Mouse (Mus musculus): Measurements from ENCODE around the gene Cdkn1a. TPM values are rescaled to one million over a fixed set of nuclear protein-coding genes. Genes with fewer than 3 reads are reported as not detected.
"Not testable (repeated sequence)": the region's sequence is repeated elsewhere in the genome, so short reads cannot be mapped to it uniquely, and the experiment has no call there.

Cdkn1a gene
- polyA plus RNA-seq, 1 experiment from 2014 or later, result 34.0 TPM

- Histone ChIP-seq H3K27me3 (no peaks in the 10 kb centered on the region), H3K4me3 (replicated peaks) (no peak overlapping the region), H3K9ac (no peak overlapping the region), H3K27ac (0 out of 2 replicates have a peak overlapping the region, but pooled peaks have one; percentile 13), H3K4me1 (peaks cover 13% of the 10 kb centered on the region), H3K9me3 (no peaks in the 10 kb centered on the region), H3K36me3 (replicated peaks) (no peaks in the 10 kb centered on the region), H3K4me2 (no peak overlapping the region; the same call in 1 of the 2 replicates)
- no peak for ATAC-seq (ENCODE audit: low FRiP score)
- WGBS, result 57% methylated on average over 13 of the region's 13 CpGs
Observed at GRCm38 (mm10) chr17:29062119-29063035, 28.4 kb upstream of the Cdkn1a start.

GRCm38 (mm10) chr17:29063121-29063987 is 27.4 kb upstream of the Cdkn1a start:
- no peak overlapping the region for H3K9ac ChIP-seq
- no peaks in the 10 kb centered on the region for H3K27me3 ChIP-seq
- no peak for ATAC-seq (ENCODE audit: low FRiP score)
- 58% methylated on average over 8 of the region's 8 CpGs for WGBS
- H3K4me2 ChIP-seq, result no peak overlapping the region
- peaks cover 13% of the 10 kb centered on the region for H3K4me1 ChIP-seq
- H3K4me3 ChIP-seq (replicated peaks), result no peak overlapping the region
- H3K27ac ChIP-seq, result 0 out of 2 replicates have a peak overlapping the region, but pooled peaks have one; percentile 13
- no peaks in the 10 kb centered on the region for H3K36me3 ChIP-seq (replicated peaks)
- H3K9me3 ChIP-seq, result no peaks in the 10 kb centered on the region

GRCm38 (mm10) chr17:29063988-29064285 is 26.8 kb upstream of the Cdkn1a start:
- no peak for ATAC-seq (ENCODE audit: low FRiP score)
- Histone ChIP-seq H3K27ac (no peak overlapping the region), H3K9me3 (no peaks in the 10 kb centered on the region), H3K27me3 (no peaks in the 10 kb centered on the region), H3K9ac (no peak overlapping the region), H3K36me3 (replicated peaks) (no peaks in the 10 kb centered on the region), H3K4me2 (no peak overlapping the region), H3K4me3 (replicated peaks) (no peak overlapping the region), H3K4me1 (peaks cover 13% of the 10 kb centered on the region)
- 76% methylated on average over 2 of the region's 2 CpGs for WGBS

- Histone ChIP-seq H3K4me2 (no peak overlapping the region), H3K9ac (no peak overlapping the region), H3K27me3 (no peaks in the 10 kb centered on the region), H3K9me3 (no peaks in the 10 kb centered on the region), H3K4me1 (peaks cover 13% of the 10 kb centered on the region), H3K4me3 (replicated peaks) (no peak overlapping the region), H3K36me3 (replicated peaks) (no peaks in the 10 kb centered on the region), H3K27ac (no peak overlapping the region)
- ATAC-seq (ENCODE audit: low FRiP score), result no peak
- WGBS, result 80% methylated on average over 21 of the region's 21 CpGs
Observed at GRCm38 (mm10) chr17:29065245-29065940, 25.4 kb upstream of the Cdkn1a start.

- Histone ChIP-seq H3K9me3 (no peaks in the 10 kb centered on the region), H3K9ac (no peak overlapping the region), H3K4me3 (replicated peaks) (no peak overlapping the region), H3K4me1 (peaks cover 15% of the 10 kb centered on the region), H3K27ac (no peak overlapping the region), H3K36me3 (replicated peaks) (no peaks in the 10 kb centered on the region), H3K27me3 (no peaks in the 10 kb centered on the region), H3K4me2 (no peak overlapping the region)
- WGBS, result 94% methylated on average over 3 of the region's 3 CpGs
- ATAC-seq (ENCODE audit: low FRiP score), result no peak
Observed at GRCm38 (mm10) chr17:29065971-29066370, 24.8 kb upstream of the Cdkn1a start.

GRCm38 (mm10) chr17:29067416-29067815 is 23.4 kb upstream of the Cdkn1a start:
- not testable (repeated sequence) for H3K27me3 ChIP-seq; H3K27ac ChIP-seq; H3K4me3 ChIP-seq (replicated peaks); H3K4me2 ChIP-seq; H3K36me3 ChIP-seq (replicated peaks); ATAC-seq (ENCODE audit: low FRiP score); H3K9me3 ChIP-seq; H3K9ac ChIP-seq
- 85% methylated on average over 3 of the region's 3 CpGs for WGBS
- H3K4me1 ChIP-seq, result peaks cover 15% of the 10 kb centered on the region

- Histone ChIP-seq H3K4me3 (replicated peaks) (no peak overlapping the region), H3K4me2 (no peak overlapping the region), H3K27ac (no peak overlapping the region), H3K4me1 (peaks cover 13% of the 10 kb centered on the region), H3K36me3 (replicated peaks) (no peaks in the 10 kb centered on the region), H3K27me3 (no peaks in the 10 kb centered on the region), H3K9ac (no peak overlapping the region), H3K9me3 (no peaks in the 10 kb centered on the region)
- no peak for ATAC-seq (ENCODE audit: low FRiP score)
- 55% methylated on average over 5 of the region's 5 CpGs for WGBS
Observed at GRCm38 (mm10) chr17:29067847-29068246, 22.9 kb upstream of the Cdkn1a start.

- no peak overlapping the region for H3K4me3 ChIP-seq (replicated peaks)
- H3K36me3 ChIP-seq (replicated peaks), result no peaks in the 10 kb centered on the region
- ATAC-seq (ENCODE audit: low FRiP score), result no peak
- no peaks in the 10 kb centered on the region for H3K9me3 ChIP-seq
- no peak overlapping the region for H3K27ac ChIP-seq
- 82% methylated on average over 10 of the region's 10 CpGs for WGBS
- peaks cover 11% of the 10 kb centered on the region for H3K4me1 ChIP-seq
- H3K9ac ChIP-seq, result no peak overlapping the region
- H3K4me2 ChIP-seq, result no peak overlapping the region
- H3K27me3 ChIP-seq, result no peaks in the 10 kb centered on the region; the same call in 1 of the 2 replicates
Observed at GRCm38 (mm10) chr17:29069063-29069462, 21.7 kb upstream of the Cdkn1a start.

GRCm38 (mm10) chr17:29071820-29072219 is 19.0 kb upstream of the Cdkn1a start:
- Histone ChIP-seq H3K4me2 (no peak overlapping the region), H3K27ac (no peak overlapping the region), H3K36me3 (replicated peaks) (no peaks in the 10 kb centered on the region), H3K4me3 (replicated peaks) (no peak overlapping the region), H3K4me1 (peaks cover 11% of the 10 kb centered on the region), H3K27me3 (no peaks in the 10 kb centered on the region; the same call in 1 of the 2 replicates), H3K9ac (no peak overlapping the region), H3K9me3 (no peaks in the 10 kb centered on the region)
- 86% methylated on average over 5 of the region's 5 CpGs for WGBS
- no peak for ATAC-seq (ENCODE audit: low FRiP score)

- Histone ChIP-seq H3K4me2 (no peak overlapping the region), H3K9ac (no peak overlapping the region), H3K27me3 (no peaks in the 10 kb centered on the region; the same call in 1 of the 2 replicates), H3K36me3 (replicated peaks) (no peaks in the 10 kb centered on the region), H3K9me3 (no peaks in the 10 kb centered on the region), H3K4me3 (replicated peaks) (no peak overlapping the region), H3K27ac (no peak overlapping the region), H3K4me1 (peaks cover 12% of the 10 kb centered on the region)
- WGBS, result 27% methylated on average over 11 of the region's 11 CpGs
- ATAC-seq (ENCODE audit: low FRiP score), result no peak
Observed at GRCm38 (mm10) chr17:29072701-29073307, 18.0 kb upstream of the Cdkn1a start.

- no peaks in the 10 kb centered on the region; the same call in 1 of the 2 replicates for H3K27me3 ChIP-seq
- 68% methylated on average over 5 of the region's 5 CpGs for WGBS
- no peak overlapping the region for H3K27ac ChIP-seq
Observed at GRCm38 (mm10) chr17:29073313-29073712, 17.5 kb upstream of the Cdkn1a start.

More at GRCm38 (mm10) chr17:29073313-29073712, 17.5 kb upstream of the Cdkn1a start:
- H3K4me3 ChIP-seq (replicated peaks), result no peak overlapping the region
- H3K4me1 ChIP-seq, result peaks cover 17% of the 10 kb centered on the region
- no peaks in the 10 kb centered on the region for H3K9me3 ChIP-seq
- H3K4me2 ChIP-seq, result no peak overlapping the region
- H3K9ac ChIP-seq, result no peak overlapping the region
- ATAC-seq (ENCODE audit: low FRiP score), result no peak
- H3K36me3 ChIP-seq (replicated peaks), result no peaks in the 10 kb centered on the region

Data from forebrain, embryonic 12.5 days (tissue).